Mouse (Mus musculus) kidney, embryonic 15.5 days (tissue): ENCODE measurements at regions not wholly inside any gene's neighbourhood (a gene's known extent, or its start where the extent isn't known, plus 50 kb on each side); places are given as distances from the start of the nearest gene placed in this dataset.

Experiments
- ATAC-seq: fragments of 200-750 bp; cut with Nextera tagmentation; replicated peaks from 2 replicates; pipeline ENCODE4 v1.8.0; 2017; ENCODE audit warnings: moderate TSS enrichment; ENCODE audit not compliant: low FRiP score
- H3K27ac ChIP-seq: fragments of 300-500 bp; sonication (generic); 2 replicates; pipeline ENCODE4 v1.5.1; 2015; ENCODE audit warnings: mild to moderate bottlenecking, inconsistent platforms
- H3K27me3 ChIP-seq: fragments of 300-500 bp; sonication (generic); 2 replicates; pipeline ENCODE4 v1.6.1; 2015; ENCODE audit warnings: inconsistent platforms
- H3K36me3 ChIP-seq: fragments of 300-500 bp; sonication (generic); 2 replicates; pipeline ENCODE4 v1.6.1; 2015; ENCODE audit warnings: inconsistent platforms
- H3K4me1 ChIP-seq: fragments of 300-500 bp; sonication (generic); 2 replicates; pipeline ENCODE4 v1.6.1; 2015; ENCODE audit warnings: inconsistent platforms
- H3K4me2 ChIP-seq: fragments of 300-500 bp; sonication (generic); 2 replicates; pipeline ENCODE4 v1.6.1; 2015; ENCODE audit warnings: moderate library complexity, mild to moderate bottlenecking, inconsistent platforms
- H3K4me3 ChIP-seq: fragments of 300-500 bp; sonication (generic); replicated peaks from 2 replicates; pipeline ENCODE4 v1.5.1; 2015; ENCODE audit warnings: mild to moderate bottlenecking, inconsistent platforms
- H3K9ac ChIP-seq: fragments of 300-500 bp; sonication (generic); 2 replicates; pipeline ENCODE4 v1.6.1; 2015; ENCODE audit warnings: mild to moderate bottlenecking, inconsistent platforms
- H3K9me3 ChIP-seq: fragments of 300-500 bp; sonication (generic); replicated peaks from 2 replicates; pipeline ENCODE4 v1.6.1; 2016; ENCODE audit warnings: inconsistent platforms
- WGBS: fragments of 180-500 bp; shearing (Covaris S2); methylation state at CpG from one replicate; pipeline ENCODE4 v1.1.7; 2015; ENCODE audit warnings: mixed read lengths; 5-methylcytosine and 5-hydroxymethylcytosine counted together

DNA sequence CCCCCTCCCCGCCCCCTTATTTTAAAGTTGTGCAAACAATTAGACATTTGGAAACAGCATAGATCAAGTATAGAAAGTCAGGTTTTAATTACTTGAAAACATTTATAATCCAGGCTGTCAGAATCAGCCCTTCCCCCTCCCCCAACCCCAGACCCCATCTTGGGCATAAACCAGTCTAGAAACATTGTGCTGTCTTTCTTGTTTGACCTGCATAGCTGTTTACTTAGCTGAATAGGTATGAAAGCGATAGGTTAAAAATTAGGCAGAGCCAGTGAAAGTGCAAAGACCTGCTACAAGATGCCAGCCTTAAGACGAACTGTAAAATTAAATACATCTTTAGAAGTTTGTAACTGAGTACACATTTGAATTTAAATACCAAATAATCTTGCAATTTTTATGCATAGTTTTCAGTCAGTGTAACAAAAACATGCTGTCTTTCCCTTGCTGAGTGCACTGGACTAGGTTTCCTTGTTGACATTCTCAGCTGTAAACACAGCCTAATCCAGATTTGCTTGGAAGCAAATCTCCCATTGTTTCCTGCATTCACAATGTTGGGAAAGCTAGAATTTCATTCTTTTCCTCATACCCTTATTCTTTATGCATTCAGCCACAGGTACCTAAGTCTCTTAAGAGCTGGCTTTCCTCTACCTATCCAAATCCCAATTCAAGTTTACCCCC, 234.2 kb upstream of the Tbx18 start:
- no peak for ATAC-seq
- Histone ChIP-seq H3K4me1 (no peaks in the 10 kb centered on the region), H3K9ac (no peak overlapping the region), H3K9me3 (no peaks in the 10 kb centered on the region), H3K27me3 (no peaks in the 10 kb centered on the region), H3K4me3 (no peak overlapping the region), H3K27ac (no peak overlapping the region), H3K36me3 (no peaks in the 10 kb centered on the region), H3K4me2 (no peak overlapping the region)
- WGBS: 60% methylated on average over 3 of the region's 3 CpGs

- Histone ChIP-seq H3K9ac (no peak overlapping the region), H3K4me3 (no peak overlapping the region), H3K27me3 (no peaks in the 10 kb centered on the region), H3K27ac (no peak overlapping the region), H3K36me3 (no peaks in the 10 kb centered on the region), H3K4me1 (no peaks in the 10 kb centered on the region), H3K9me3 (no peaks in the 10 kb centered on the region), H3K4me2 (no peak overlapping the region)
- WGBS: 69% methylated on average over 5 of the region's 5 CpGs
- ATAC-seq: no peak
These were observed 237.4 kb upstream of the Tbx18 start for GRCm38 (mm10) chr9:87968190-87969082.

DNA sequence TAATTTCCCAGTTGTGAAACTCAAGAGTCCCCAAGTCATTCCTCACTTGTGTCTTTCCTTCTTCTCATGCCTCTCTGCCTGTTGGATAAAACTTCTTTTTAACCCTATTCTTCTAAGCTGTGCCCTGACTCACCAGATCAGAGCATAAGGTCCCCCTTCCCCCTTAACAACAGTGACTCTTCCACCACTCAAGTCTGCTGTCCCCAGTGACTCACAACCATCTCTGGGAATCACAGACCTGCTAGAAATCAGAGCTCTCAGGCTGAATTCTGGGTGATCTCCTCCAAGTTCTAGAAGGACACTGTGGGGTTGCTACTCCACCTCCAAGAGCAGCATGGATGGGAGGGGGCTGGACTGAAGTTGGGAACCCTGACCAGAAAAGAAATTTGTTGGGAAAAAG, 239.5 kb upstream of the Tbx18 start:
- Histone ChIP-seq H3K9me3 (no peaks in the 10 kb centered on the region), H3K9ac (no peak overlapping the region), H3K27ac (no peak overlapping the region), H3K27me3 (no peaks in the 10 kb centered on the region), H3K4me3 (no peak overlapping the region), H3K4me2 (no peak overlapping the region), H3K36me3 (no peaks in the 10 kb centered on the region), H3K4me1 (no peaks in the 10 kb centered on the region)
- no peak for ATAC-seq

GRCm38 (mm10) chr9:87971791-87972190, 240.7 kb upstream of the Tbx18 start:
- no peak overlapping the region for H3K9ac ChIP-seq
- H3K4me3 ChIP-seq: no peak overlapping the region
- no peak overlapping the region for H3K4me2 ChIP-seq
- H3K9me3 ChIP-seq: no peaks in the 10 kb centered on the region
- no peak for ATAC-seq
- H3K36me3 ChIP-seq: no peaks in the 10 kb centered on the region
- no peak overlapping the region for H3K27ac ChIP-seq
- WGBS: 89% methylated on average over 3 of the region's 3 CpGs
- no peaks in the 10 kb centered on the region for H3K27me3 ChIP-seq
- no peaks in the 10 kb centered on the region for H3K4me1 ChIP-seq

DNA sequence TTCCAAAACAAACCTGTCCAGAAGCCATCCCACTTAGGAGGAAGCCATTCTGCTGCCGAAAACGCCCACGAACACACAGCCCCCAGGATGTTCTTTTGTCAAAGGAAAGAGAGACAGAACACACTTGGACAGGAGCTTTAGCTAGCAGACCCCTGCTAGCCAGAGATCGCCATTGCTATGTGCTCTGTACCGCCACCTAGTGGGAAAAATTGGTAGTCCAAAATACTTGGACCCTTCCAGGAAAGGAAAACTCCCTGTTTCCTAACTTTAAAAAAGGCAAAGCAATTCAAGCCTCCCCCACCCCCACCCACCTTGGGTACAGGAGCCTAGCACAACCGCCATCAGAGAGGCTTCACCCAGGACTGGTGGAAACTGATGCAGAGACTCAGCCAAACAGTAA, 242.5 kb upstream of the Tbx18 start:
- Histone ChIP-seq H3K9me3 (no peaks in the 10 kb centered on the region), H3K27ac (no peak overlapping the region), H3K9ac (no peak overlapping the region), H3K4me1 (no peaks in the 10 kb centered on the region), H3K36me3 (no peaks in the 10 kb centered on the region), H3K4me2 (no peak overlapping the region), H3K27me3 (no peaks in the 10 kb centered on the region), H3K4me3 (no peak overlapping the region)
- peak; percentile 40; the same call in 1 of the 2 replicates for ATAC-seq
- 46% methylated on average over 6 of the region's 6 CpGs for WGBS

GRCm38 (mm10) chr9:87984910-87985309, 253.8 kb upstream of the Tbx18 start:
- Histone ChIP-seq H3K9ac (no peak overlapping the region), H3K9me3 (no peaks in the 10 kb centered on the region), H3K36me3 (no peaks in the 10 kb centered on the region), H3K4me2 (no peak overlapping the region), H3K4me3 (no peak overlapping the region), H3K27me3 (no peaks in the 10 kb centered on the region), H3K27ac (no peak overlapping the region), H3K4me1 (no peaks in the 10 kb centered on the region)
- ATAC-seq: no peak
- 58% methylated on average over 3 of the region's 3 CpGs for WGBS

GRCm38 (mm10) chr9:87985439-87985838, 254.4 kb upstream of the Tbx18 start:
- whole genome bisulfite sequencing: 64% methylated on average over 4 of the region's 4 CpGs

DNA sequence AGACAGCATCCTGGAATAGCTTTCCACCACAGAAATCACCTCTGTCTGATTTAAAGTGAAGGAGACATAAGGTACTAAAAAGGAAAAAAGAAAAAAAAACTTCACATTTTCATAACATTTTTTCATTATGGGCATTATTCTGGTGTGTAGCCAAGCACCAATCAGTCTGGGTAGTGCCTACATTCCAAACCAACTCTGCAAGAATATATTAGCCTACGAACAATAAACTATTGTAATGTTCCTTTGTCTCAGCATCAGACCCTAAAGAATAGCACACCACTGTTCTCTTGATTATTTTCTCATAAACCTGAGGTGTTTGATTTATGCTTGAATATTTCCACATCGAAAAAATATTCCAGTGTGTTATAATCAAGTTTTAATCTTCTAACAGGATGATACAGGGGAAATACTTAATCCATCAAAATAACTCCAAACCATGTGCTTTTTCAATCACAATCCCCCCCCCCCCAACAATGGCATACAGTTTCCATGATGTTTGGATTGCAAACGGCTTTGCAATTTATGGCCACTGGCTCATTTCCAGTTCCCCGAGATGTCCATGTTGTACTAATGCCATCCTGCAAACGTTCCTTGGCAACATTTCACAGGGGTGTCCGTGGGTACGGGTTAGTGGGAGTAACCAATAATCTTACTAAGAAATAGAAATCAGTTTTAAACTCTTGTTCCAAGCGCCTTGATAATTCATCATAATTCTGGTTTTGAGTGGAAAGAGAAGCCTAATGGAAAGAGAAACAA, 275.1 kb upstream of the Tbx18 start:
- H3K9ac ChIP-seq: no peak overlapping the region
- WGBS: 61% methylated on average over 8 of the region's 8 CpGs
- H3K9me3 ChIP-seq: no peaks in the 10 kb centered on the region
- no peak for ATAC-seq
- no peak overlapping the region for H3K4me3 ChIP-seq
- no peaks in the 10 kb centered on the region for H3K27me3 ChIP-seq
- H3K4me1 ChIP-seq: no peaks in the 10 kb centered on the region
- H3K36me3 ChIP-seq: no peaks in the 10 kb centered on the region
- no peak overlapping the region for H3K27ac ChIP-seq
- no peak overlapping the region for H3K4me2 ChIP-seq

More at GRCm38 (mm10) chr9:87985439-87985838, 254.4 kb upstream of the Tbx18 start:
- no peak for ATAC-seq
- H3K27ac ChIP-seq: no peak overlapping the region
- H3K9me3 ChIP-seq: no peaks in the 10 kb centered on the region
- H3K4me3 ChIP-seq: no peak overlapping the region
- H3K9ac ChIP-seq: no peak overlapping the region
- no peaks in the 10 kb centered on the region for H3K36me3 ChIP-seq
- H3K27me3 ChIP-seq: no peaks in the 10 kb centered on the region
- H3K4me1 ChIP-seq: no peaks in the 10 kb centered on the region
- H3K4me2 ChIP-seq: no peak overlapping the region

- Histone ChIP-seq H3K4me3 (no peak overlapping the region), H3K36me3 (no peaks in the 10 kb centered on the region), H3K27ac (no peak overlapping the region), H3K9ac (no peak overlapping the region), H3K27me3 (no peaks in the 10 kb centered on the region), H3K9me3 (no peaks in the 10 kb centered on the region), H3K4me2 (no peak overlapping the region), H3K4me1 (no peaks in the 10 kb centered on the region)
- ATAC-seq: 0 out of 2 replicates have a peak, but pooled peaks have one; percentile 25
- WGBS: 48% methylated on average over 3 of the region's 3 CpGs
These were observed 292.7 kb upstream of the Tbx18 start for GRCm38 (mm10) chr9:88023752-88024151.

GRCm38 (mm10) chr9:88025936-88026335, 294.9 kb upstream of the Tbx18 start:
- Histone ChIP-seq H3K4me2 (no peak overlapping the region), H3K27me3 (no peaks in the 10 kb centered on the region), H3K9ac (no peak overlapping the region), H3K4me3 (no peak overlapping the region), H3K36me3 (no peaks in the 10 kb centered on the region), H3K27ac (no peak overlapping the region), H3K4me1 (no peaks in the 10 kb centered on the region), H3K9me3 (no peaks in the 10 kb centered on the region)
- WGBS: 70% methylated on average over 2 of the region's 2 CpGs
- ATAC-seq: no peak

- Histone ChIP-seq H3K4me2 (no peak overlapping the region), H3K4me1 (no peaks in the 10 kb centered on the region), H3K9ac (no peak overlapping the region), H3K36me3 (no peaks in the 10 kb centered on the region), H3K27me3 (no peaks in the 10 kb centered on the region), H3K4me3 (no peak overlapping the region), H3K27ac (no peak overlapping the region), H3K9me3 (no peaks in the 10 kb centered on the region)
- peak; percentile 90 for ATAC-seq
- whole genome bisulfite sequencing: 57% methylated on average over 6 of the region's 6 CpGs
These were observed 296.4 kb upstream of the Nt5e start for GRCm38 (mm10) chr9:88030509-88031148.

- H3K27me3 ChIP-seq: no peaks in the 10 kb centered on the region
- no peak overlapping the region for H3K4me2 ChIP-seq
- H3K9ac ChIP-seq: no peak overlapping the region
- ATAC-seq: no peak
- no peak overlapping the region for H3K4me3 ChIP-seq
- H3K9me3 ChIP-seq: no peaks in the 10 kb centered on the region
- H3K27ac ChIP-seq: no peak overlapping the region
- H3K36me3 ChIP-seq: no peaks in the 10 kb centered on the region
- 83% methylated on average over 7 of the region's 7 CpGs for WGBS
- H3K4me1 ChIP-seq: no peaks in the 10 kb centered on the region
These were observed 289.4 kb upstream of the Nt5e start for GRCm38 (mm10) chr9:88037560-88037959.
